Mouse (Mus musculus) CH12F3 (cell line): ENCODE measurements around the gene Gss.
"Not testable (repeated sequence)": the region's sequence is repeated elsewhere in the genome, so short reads cannot be mapped to it uniquely, and the experiment has no call there.

ENCODE experiments used
- in situ Hi-C: fragments of 300-500 bp; cut with MboI; formaldehyde crosslinking; loops from 2 replicates; pipeline ENCODE4 v1.14.3; 2020; ENCODE audit warnings: low sequenced_read_pairs

Gene Gss

DNA sequence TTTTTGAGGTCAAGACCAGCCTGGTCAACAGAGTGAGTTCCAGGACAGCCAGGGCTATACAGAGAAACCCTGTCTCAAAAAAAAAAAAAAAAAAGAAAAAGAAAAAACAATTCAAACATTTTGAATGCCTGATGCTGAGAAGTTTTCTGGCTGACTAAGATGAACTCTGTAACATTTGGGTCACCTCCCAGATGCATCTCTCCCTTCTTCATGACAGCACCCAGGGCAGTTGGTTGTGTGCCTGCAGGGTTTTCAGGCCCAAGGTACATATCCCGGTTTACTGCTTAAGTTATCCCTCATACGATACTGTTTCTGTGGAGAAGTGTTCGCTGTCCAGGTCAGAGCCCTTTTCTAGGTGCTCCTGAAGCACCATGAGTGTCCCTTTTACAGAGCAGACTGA is 12.3 kb downstream of the Gss start:
- in situ Hi-C loops, result loop anchor here (5.0 kb wide), 1 partner anchor 63 kb away; the partner anchor contains the start of genes Acss2 and Ggt7

GRCm38 (mm10) chr2:155576656-155577055 is 16.0 kb downstream of the Gss start:
- in situ Hi-C loops, result no loop called here

DNA sequence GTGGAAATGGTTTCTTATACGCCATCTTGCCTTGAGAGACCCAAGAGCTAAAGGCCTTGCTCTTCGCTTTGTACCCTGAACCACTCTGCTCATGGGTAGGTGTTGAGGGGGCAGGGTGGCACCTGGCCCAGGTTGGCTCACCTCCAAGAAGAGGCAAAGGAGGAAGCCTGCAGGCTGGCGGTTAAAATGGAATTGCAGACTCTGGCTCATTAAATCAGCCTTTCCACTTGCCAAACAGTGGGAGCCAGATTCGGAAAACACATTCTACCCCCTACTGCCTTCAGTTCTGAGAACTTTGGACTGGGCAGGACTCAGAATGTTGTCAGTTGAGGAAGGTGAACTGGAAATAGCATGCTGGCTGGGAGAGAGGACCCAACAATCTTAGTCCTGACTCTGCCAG is 17.9 kb downstream of the Gss start:
- in situ Hi-C loops, result no loop called here

DNA sequence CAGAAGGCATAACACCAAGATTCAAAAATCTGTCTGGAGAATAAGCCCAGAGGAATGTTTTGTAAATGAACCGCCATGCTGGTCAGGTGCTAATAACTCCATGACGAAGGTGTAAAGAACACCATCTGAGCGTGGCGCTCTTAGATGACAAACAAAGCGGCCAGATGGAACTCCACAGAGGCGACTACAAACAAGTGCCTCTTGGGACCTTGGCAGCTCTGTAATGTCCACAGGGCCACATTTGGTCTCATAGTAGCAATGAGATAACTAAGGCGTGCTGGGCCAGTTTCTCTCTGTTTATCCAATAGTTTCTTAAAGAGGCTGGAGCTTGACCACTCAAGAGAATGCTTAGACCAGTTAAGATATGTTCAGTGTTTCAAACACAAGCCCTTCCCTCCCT is 18.6 kb downstream of the Gss start:
- in situ Hi-C loops, result no loop called here

- in situ Hi-C loops, result no loop called here
Observed at GRCm38 (mm10) chr2:155573001-155573400, 19.6 kb downstream of the Gss start.

DNA sequence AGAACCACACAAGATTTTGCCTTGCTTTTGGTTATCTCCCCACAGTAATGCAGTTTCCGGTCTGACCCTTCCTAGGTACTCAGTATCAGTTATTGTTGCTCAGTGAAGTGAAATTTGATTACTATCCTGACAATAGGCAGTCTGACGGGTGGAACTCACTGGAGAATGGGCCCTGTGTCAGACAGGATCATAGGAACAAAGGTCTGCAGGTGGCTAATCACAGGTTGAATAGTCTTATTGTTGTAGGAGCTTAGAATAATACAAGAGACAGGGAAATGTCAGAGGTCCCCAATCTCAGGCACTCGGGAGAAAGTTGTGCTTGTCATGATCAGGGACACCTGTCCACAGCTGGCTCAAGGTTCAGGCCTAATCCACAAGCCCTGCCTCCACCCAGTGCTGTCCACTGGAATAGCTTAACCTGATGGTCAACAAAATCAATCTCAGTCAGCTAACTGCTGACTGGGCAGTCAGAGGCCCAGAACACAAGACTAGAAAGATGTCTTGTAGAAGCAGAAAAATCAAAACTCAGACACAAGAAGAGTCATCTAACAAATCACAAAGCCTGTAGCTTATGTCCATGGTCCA is 23.3 kb downstream of the Gss start:
- in situ Hi-C loops, result no loop called here

DNA sequence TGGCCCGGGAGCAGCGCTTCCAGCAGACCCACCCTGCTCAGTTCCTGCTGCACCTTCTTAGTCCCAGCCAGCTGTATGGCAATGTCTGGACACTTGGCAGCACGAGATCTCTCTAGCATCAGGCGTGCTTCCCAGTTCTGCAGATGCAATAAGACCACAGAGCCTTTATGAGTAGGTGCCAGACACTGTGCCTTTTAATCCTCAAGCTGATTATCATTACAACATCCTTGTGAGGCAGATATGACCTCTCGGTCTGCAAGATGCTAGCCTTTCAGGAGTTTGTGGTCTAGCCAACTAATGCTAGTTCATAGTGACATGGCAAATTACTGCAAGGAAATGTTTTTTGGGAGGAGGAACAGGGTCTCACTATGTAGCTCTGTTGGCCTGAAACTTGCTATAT is 24.9 kb downstream of the Gss start:
- in situ Hi-C loops, result no loop called here

- in situ Hi-C loops, result no loop called here
Observed at GRCm38 (mm10) chr2:155562934-155563333, 29.7 kb downstream of the Gss start.

DNA sequence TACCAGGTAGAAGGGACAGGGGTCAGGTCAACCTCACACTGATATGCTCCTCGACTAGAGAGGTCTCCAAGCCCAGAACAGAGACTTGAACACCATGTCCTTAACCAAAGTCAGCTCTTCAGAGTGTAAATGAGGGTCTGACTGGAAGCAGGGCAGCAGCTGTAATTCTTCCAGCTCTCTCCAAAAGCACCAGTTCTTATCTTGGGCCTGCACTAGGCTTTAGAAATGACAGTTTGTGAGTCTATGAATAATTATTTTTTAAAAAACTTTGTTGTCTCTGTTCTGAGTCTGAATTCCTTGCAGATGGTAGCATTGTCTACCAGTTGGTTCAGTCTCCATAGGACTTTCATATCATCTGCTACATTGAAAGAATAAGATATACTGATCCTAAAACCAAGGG is 30.4 kb downstream of the Gss start:
- in situ Hi-C loops, result no loop called here

- in situ Hi-C loops, result no loop called here
Observed at GRCm38 (mm10) chr2:155554426-155554985, 38.1 kb downstream of the Gss start.

GRCm38 (mm10) chr2:155552949-155553354 is 39.7 kb downstream of the Gss start:
- in situ Hi-C loops, result no loop called here

GRCm38 (mm10) chr2:155552336-155552735 is 40.3 kb downstream of the Gss start:
- in situ Hi-C loops, result no loop called here

- in situ Hi-C loops, result no loop called here
Observed at GRCm38 (mm10) chr2:155546955-155547354, 45.7 kb downstream of the Gss start.

DNA sequence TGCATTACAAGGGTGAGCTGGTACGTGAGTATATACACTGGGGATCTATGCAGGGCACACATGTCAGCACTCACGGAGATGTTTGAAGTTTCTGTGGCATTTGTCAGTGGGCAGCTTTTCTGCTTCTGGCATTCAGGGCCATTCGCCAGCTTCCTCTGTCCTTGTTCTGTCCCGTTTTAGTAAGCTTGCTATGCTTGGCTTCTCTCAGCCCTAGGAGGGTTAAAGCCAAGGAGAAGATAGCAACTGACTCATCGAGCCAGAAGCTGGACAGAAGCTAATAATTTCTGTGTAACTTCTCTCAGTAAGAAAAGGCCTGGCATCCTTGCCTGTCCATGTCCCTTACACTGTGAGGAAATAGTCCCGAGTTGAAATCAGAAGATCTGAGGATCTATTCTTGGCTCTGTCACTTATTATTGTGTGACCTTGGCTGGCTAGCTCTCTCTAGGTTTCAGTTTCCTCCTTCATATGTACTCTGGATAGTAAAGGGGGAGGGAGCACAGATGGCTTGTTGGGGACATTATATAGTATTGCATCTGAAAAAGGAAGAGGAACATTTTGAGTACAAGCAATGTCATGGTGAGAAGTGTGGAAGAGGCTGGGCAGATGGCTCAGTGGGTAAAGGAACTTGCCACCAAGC is 51.7 kb downstream of the Gss start:
- in situ Hi-C loops, result no loop called here

DNA sequence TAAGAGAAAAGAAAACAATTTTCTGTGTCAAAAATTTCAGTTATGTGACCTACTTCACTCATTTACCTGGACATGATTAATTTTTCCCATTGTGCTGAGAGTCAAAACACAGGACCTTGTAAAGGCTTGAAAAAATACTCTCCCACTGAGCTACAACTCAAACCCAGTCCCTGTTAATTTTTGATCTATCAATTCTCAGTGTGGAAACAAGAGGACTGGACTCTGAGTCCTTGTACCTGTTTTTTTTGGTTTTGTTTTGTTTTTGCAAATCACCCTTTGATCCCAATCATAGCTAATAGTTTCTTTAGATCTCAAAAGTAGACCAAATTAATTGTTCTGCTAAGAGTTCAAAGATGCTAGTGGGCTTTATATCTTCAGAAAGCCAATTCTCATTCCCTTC is 52.9 kb downstream of the Gss start:
- in situ Hi-C loops, result no loop called here

GRCm38 (mm10) chr2:155538463-155539057 is 54.0 kb downstream of the Gss start:
- in situ Hi-C loops, result not testable (repeated sequence)

- in situ Hi-C loops, result no loop called here
Observed at GRCm38 (mm10) chr2:155537761-155538462, 54.7 kb downstream of the Gss start.

DNA sequence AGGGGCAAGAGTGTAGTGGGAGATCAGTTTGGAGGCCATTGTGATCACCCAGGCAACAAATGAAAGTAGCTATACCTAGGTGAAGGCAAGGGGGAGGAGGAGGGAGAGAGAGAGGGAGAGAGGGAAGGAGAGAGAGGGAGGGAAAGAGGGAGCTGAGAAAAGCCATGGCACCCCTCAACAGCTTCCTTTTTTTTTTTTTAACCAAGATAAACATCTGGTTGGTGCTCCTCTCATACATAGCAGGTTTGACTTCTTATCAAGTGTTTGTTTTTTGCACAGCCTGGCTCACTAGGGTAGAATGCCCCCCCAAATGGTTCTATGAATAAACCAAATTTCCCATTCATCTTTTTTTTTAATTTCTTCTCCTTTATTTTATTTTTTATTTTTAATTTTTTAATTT is 56.3 kb downstream of the Gss start:
- in situ Hi-C loops, result no loop called here

DNA sequence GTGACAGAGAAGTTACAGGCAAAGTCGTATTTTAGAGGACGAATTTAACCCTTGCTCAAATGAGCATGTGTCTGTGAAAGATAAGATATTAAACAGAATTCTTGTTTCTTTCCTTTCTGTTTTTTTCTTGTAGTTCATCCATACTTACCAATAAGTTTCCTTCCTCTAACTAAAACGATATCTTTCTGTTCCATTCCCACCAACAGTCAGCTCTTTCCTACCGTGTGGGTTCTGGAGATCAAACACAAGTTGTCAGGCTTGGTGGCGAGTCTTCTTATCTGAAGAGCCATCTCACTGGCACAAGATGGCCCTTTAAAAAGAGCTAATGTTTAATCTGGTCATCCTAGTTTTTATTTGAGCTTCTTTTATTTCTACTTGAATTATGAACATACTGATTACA is 65.2 kb downstream of the Gss start:
- in situ Hi-C loops, result no loop called here

- in situ Hi-C loops, result no loop called here
Observed at GRCm38 (mm10) chr2:155524378-155524777, 68.2 kb downstream of the Gss start.

- in situ Hi-C loops, result no loop called here
Observed at GRCm38 (mm10) chr2:155523706-155524105, 68.9 kb downstream of the Gss start.
